Mouse (Mus musculus): ENCODE data around the gene Acsm5.
"Not testable (repeated sequence)": the region's sequence is repeated elsewhere in the genome, so short reads cannot be mapped to it uniquely, and the experiment has no call there.

Gene Acsm5

DNA sequence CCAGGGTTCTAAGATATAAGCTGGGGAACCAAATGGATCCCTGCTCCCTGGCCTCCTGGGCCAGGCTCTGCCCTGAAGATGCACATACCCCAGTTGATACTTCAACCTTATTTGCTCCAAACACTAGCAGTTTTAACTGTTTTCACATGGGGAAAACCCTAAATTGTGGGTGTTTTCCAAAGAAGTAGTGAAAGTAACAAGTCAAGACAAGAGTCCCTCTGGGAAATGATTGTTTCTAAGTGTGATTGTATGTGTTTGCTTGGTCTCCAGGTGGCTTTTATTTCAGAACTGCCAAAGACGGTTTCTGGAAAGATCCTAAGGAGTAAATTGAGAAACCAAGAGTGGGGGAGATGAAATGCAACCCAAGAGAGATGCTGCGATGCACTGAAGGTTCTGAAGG lies 23.2 kb downstream of the Acsm5 start:
- in situ Hi-C loops (cut with MboI, MseI) = no loop called here

DNA sequence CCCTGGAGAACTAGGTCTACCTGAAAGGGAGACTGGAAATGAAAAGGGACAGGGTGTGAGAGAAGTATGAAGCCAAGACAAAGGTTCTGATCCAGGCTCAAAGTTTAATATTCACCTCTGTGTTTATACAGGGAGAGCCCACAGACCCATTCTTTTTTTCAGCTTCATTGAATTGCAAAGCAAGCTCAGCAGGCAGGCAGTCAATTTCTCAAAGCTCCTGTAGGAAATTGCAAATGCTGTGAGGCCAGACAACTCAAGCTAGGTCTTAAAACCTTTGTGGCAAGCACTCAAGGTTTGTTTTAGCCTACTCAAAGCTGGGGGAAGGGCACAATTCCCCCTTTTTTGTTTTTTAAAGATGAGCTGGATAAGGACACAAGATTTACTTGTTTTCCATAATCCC lies 26.3 kb downstream of the Acsm5 start:
- in situ Hi-C loops (cut with MboI, MseI) = no loop called here

DNA sequence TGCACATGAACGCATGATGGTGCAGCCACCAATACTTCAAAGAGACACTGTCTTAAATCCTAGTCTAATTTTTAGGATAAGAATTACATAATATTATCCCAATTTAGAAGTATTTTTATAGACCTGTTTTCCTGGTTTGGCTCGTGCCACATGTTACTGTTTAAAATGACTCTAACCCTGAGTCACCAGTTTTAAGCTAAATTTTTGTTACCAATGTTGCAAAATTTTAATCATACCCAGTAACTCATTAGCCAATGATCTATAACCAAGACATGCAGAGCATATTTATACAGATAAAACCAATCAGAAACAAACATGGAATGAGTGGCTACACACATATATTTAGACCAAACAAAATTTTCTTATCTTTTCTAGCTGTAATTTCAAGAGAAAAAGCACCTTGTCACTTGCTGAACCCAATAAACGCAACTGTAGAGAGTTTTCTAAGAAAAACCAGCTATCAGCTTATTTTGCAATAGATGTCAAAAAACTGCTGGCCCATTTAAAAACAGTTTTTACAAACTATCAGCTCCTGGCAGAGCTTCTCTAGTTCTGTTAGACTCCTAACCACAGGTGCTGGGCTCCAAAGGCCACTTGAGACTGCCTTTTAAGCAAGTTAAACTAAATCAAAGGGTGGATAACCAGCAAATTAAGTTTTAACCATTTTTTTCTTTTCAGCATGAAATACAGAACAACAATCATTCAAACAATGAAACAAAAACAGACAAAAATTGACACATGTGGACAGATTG lies 31.4 kb downstream of the Acsm5 start:
- in situ Hi-C loops (cut with MboI, MseI) = no loop called here

DNA sequence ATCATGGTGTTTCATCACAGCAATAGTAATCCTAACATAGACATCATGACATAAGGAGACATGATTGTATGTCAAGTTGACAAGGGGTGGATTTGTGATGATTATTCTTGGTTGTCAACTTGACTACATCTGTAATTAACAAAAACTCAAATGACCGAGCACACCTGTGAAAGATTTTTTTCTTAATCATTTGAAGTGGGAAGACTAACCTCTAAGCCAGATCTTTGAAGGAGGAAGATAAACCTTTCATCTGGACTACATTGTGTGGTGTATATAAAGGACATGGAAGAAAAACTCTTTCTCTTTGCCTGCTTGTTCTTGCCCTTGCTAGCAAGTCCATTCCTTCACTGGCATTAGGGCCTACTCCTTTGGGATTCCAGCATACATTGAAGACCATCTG lies 34.8 kb downstream of the Acsm5 start, which contains the start of gene Acsm2:
Gene Acsm2, plus strand, starts transcription at position 301 of the 400 bp plus-strand sequence.
- in situ Hi-C loops (cut with MboI, MseI) = no loop called here

DNA sequence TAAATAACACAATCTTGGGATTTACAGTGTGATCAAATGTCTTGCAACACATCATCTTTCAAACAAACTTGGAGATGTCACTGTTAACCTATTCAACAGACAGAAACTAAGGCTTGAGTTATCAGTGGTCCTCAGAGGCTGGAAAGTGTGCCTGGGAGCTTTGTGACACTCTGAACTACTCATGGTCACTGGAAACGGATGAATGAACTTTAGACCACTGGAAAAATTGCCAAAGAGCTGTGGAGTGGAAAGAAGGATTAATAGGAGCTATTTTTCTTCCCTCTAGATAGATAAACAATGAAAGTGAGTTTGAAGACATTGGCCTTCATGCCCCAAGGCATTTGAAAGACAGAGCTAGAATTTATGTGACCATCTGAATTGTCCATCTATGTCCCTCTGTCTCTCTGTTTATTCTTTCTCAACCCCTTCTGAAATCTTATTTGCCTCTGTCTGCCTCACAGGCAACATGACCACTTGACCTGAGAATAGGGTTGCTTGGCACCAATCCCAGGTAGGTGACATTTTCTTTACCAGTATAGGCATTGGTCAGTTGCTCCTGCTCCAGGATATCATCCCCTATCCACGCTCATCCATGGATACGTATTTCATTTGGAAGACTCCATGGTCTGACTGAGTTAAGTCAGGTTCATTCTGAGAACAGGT lies 40.7 kb downstream of the Acsm5 start:
- in situ Hi-C loops (cut with MboI, MseI) = no loop called here

DNA sequence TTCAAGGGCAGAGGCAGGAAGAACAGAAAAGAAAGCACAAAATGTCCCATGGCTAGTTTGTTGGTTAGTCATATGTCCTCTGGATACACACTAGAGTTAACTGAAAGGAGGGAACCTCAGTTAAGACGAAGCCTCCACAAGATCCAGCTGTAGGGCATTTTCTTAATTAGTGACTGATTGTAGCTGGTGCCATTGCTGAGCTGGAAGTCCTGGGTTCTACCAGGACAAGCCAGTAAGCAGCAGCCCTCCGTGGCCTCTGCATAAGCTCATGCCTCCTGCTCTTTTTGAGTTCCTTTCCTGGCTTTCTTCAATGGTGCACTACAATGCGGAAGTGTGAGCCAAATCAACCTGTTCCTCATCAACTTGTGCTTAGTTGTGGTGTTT lies 41.2 kb downstream of the Acsm5 start:
- in situ Hi-C loops (cut with MboI, MseI) = no loop called here

DNA sequence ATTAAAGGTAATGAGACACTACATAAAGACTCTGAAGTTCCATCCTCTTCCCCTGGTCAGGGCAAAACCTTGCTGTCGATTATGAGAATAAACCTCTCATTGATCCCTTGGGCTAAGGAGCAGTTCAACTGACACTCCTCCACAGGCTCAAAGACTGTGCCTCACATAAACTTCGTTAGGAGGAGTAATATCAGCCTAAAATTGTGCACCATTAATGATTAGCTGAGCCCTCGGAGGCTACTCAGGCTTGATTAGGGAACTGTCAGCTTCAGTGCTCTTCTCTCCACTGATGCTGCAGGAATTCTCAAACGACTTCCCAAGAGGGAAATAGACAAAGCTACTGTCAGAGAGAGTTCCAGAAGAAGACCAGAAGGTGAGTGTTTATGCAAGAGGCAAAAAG lies 42.2 kb downstream of the Acsm5 start:
- in situ Hi-C loops (cut with MboI, MseI) = no loop called here

DNA sequence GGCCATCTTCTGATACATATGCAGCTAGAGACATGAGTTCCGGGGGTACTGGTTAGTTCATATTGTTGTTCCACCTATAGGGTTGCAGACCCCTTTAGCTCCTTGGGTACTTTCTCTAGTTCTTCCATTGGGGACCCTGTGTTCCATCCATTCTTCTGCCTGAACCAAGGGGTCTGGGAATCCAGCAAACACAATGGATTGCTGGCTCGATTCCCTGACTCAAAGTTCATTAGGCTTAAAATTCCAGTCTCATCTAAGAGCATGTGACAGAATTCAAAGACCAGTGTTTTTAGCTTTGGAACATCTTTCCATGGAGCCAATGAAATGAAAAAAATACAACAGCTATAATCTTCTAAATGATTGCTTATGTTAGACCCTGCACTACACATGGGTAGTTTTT lies 43.2 kb downstream of the Acsm5 start:
- in situ Hi-C loops (cut with MboI, MseI) = not testable (repeated sequence)

DNA sequence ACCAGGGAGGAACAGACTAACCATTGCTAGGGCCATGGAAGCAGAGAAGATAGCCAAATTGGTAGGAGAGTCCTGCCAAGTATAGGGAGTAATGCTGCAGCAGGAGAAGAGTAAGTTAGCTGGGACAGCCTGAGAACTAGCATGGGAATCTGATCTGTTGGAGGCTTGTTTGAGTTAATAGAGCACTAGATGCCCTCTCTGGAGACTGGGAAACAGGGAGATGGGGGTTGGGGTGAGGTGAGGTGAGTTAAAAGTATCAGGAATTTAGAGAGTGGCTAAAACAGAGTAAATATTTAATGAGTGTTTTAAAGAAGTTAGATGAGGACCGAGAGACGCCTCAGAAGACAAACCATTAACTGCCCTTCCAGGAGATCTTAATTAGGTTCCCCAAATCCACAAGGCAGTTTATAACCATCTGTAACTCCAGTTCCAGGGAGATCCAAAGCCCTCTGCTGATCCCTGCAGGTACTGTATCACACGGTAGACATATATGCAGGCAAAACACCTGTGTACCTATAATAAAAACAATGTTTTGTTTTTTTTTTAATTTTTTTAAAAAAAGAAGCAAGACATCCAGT lies 75.4 kb downstream of the Acsm5 start:
- in situ Hi-C loops (cut with MboI, MseI) = no loop called here
